Mouse (Mus musculus) layer of hippocampus, postnatal 14 days (tissue): ENCODE data around the gene Rai14. TPM values are rescaled to one million over a fixed set of nuclear protein-coding genes. Genes with fewer than 3 reads are reported as not detected.

ENCODE experiments used
- DNase-seq, 2 experiments: peaks; one replicate each; pipeline ENCODE4 v3.0.0; 2021 to 2022; ENCODE audit warnings: low spot score in 2 of 2, mixed read lengths in 1 of 2
- total RNA-seq, 2 experiments: library from RNA; stranded (reverse); gene quantifications; 2 replicates each; pipeline ENCODE4 v1.2.3; 2021

Gene Rai14
- total RNA-seq, 2 experiments from 2014 or later, result 6.5 to 8.1 TPM

DNA sequence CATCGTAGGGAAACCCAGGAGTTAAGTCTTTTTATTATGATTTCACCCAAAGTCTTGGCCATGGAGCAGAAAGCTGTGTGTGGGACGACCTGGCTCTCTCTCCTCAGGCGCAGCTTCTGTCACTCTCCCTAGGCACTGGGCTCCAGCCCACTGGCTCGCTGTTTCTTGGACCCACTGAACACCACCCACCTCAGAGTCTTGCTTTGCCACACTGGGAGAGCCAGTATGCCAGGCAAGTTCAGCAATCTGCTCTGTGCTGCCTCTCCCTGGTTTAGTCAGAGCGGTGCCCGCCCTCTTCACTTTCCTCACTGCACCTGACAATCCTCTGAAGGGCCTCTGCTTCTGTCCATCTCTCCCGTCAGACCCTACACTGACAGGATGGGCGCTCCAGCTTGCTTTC is 93.2 kb downstream of the Rai14 start:
- DNase-seq, result peak; percentile 35 to 69

DNA sequence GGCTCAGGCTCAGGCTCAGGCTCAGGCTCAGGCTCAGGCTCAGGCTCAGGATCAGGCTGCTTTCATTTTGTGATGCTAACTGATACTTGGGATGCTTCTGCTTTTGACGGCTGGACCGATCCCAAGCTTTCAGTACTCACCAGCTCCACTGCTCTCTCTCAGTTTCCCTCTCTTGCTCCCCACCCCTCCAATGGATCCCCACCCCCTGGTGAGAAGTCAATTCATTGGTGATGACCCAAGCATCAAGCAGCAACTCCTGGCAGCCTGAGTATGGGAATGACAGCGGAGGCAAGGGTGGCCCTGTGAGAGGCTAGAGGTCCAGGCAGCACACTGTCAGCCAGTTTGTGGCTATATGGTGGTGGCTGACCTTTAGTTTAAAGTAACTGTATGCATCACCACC is 94.7 kb downstream of the Rai14 start:
- DNase-seq, result no peak

DNA sequence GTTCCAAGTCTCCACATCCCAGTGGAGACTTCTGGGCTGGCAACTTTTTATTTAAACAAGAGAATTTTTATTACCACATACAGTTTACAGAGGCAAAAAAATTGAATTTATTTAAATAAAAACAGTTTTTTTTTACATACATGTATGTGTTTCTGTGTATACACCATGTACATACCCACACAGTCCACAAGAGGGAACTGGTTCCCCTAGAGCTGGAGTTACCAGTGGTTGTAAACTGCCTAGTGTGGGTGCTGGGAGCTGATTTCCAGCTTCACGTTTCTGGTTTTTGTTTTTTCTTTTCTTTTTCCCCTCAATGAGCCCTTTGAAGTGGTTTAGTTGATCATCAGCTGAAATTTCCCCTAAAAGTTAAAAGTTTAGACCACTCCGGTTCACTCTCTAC is 96.1 kb downstream of the Rai14 start:
- DNase-seq, result no peak

DNA sequence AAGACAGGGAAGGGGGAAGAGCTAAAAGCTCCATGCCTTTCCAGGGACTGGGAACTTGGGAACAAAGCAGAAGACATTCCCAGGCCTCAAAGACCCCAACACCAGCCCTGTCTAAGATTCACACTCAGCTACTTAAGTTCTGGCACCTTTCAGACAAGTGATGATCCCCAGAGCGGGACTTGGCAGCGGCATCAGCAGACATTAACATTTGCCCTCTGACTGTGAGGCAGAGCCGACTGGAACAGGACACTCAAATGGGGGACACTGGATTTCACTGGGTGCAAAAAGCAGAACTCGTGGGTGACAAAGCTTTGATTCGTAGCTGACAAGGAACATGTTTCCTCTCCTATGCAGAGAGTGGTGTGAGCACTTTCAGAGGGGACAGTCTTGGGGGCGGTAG is 98.4 kb downstream of the Rai14 start:
- no peak for DNase-seq

DNA sequence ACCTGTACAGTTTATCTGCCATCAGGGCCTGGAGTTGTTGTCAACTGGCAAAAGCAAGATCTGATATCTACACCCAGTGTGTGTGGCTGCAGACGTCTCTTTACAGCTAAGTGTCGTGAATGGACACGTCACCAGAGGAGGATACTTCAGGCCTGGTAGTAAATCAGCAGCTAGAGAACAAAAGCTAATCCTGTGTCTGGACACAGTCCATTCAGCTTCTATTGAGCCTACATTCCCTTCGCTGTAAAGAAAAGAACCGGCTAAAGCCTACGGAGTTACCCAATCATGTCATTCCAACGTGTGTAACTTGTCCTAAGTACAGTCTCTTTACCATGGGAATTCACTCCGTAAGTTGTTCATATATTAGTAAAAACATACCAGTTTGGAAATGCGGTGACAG is 103.4 kb downstream of the Rai14 start:
- DNase-seq, result no peak

DNA sequence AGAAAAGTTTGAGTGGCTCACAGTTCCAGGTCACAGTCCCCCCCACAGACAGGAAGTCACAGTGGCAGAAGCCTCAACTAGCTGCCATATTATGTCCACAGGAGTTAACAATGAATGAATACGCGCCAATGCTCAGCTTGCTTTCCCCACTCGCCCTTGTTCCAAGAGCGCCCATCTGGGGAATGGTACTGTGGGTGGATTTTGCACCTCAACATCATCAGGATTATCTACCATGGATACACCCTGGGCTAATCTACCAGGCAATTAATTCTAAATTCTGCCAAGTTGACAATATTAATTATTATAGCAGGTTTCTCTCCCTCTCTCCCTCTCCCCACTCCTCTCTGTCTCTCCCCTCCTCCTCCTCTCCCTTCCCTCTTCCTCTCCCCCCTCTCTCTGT is 105.3 kb downstream of the Rai14 start:
- DNase-seq, result peak in 1 of 2 experiments; percentile 79

DNA sequence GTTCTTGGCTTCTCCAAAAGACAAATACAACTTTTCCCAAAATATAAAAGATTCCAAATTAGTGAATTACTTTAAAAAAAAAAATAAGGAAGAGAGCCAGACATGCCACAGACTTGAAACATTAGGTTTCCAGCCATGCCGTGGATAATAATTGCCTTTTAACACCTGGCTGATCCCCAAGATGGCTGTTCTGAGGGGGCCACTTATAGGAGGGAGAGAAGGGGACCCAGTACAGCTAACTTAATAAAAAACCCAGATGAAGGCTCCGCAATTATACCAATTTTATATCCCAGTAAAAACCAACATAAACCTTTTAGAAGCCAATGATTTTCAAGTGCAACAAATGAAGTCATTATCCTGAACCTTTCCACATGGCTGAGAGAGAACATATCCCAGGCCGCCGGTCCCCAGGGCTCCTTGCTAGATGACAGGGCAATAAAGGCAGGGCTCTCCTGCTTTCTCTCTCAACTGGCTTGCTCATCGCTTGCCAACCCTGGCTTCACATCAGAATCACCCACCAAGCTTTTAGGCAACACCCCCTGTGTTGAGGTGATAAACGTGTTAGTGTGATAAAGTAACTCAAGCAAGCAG is 105.8 kb downstream of the Rai14 start:
- peak in 1 of 2 experiments; percentile 46 for DNase-seq

DNA sequence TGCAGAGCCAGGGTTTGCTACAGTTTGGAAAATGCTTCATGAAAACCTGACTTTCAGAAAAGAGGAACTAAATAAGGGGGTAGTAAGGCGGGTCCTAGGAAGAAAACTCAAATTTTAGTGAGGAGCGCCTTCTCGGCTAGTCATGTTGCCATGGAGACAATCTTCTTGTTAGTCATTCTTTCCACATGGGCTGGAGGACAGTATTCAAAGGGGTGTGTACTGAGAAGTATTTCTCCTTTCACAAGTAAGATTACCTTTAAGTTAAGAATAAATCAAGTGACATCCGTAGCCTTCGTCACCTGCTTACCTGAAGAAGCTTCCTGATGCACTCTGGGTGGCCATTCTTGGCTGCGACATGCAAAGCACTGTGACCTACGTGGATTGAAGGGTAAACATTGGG is 115.0 kb downstream of the Rai14 start:
- no peak for DNase-seq

DNA sequence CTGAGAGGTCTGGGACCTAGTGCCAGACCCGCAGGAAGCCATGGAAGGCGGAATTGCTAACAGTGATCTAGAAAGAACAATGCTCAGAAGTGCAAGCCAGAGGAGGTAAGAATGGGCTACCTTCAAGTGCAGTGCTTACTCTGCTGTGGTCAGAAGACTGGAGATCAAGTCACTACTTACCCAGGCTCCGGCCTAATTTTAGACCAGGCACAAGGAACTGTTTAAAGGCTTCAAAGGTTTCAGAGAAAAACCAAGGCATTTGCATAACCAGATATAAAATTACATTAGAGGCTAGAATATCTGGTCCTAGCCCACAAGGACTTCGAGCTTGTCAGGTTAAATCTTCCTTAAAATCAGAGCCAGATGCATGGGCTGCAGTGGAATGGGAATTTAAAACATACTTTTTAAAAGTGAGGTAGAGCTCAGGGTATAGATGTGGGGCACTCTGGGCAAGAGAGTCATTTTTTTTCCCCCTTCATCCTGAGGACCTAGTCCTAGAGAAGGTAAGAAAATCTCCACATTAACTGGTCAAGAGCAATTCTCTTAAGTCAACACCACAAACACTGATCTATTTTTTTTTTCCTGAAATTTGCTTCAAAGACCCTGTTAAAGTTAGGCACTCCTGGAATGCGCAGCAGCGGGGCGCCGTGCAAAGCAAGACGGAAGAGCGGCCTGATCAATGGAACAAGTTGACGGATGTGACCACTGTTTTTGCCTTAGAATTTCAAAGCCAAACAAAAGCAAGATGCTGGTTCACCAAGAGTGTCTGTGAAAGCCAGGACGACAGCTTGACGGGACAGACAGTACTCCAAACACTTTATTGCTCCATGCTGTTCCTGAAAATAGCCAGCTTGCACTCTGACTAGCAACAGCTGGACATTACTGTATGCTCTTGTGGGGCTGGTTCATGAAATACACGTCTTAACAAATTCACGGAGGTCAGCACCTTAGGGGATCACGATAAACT is 115.9 kb downstream of the Rai14 start:
- no peak for DNase-seq

DNA sequence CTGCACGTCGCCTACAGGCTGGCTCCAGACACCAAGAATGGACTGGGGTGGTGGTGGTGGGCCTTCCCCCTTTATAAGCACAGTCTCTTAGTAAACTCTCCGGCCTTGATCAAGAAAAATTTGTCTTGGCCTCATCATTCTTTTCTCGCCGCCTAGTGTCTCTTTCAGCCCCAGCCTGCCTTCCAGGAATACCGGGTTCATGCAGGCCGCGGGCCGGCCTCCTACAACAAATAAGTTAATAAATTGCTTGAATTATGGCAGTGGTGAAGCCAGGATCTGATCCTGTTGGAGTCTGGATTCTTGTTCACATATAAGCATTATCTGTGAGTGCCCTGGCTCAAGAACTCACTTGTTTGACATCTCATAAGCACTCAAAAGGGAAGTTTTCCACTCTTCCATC is 117.6 kb downstream of the Rai14 start:
- DNase-seq, result no peak

DNA sequence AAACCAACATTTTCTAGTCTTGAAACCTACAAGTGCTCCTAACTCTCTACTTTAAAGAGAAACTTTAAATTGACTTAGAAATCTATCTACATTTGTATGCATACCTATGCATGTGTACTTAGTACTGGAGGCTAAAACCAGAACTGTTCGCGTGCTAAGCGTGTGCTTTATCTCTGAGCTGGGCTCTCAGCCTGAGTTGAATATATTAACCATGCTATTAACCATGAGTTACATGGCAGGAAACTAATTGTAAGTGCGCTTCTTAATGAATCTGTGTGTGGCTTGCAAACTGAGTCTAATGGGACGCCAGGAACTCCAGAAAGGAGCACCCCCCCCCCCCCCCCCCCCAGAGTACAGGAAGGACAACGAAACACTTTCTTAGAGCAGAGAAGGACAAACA is 119.0 kb downstream of the Rai14 start:
- DNase-seq, result no peak

DNA sequence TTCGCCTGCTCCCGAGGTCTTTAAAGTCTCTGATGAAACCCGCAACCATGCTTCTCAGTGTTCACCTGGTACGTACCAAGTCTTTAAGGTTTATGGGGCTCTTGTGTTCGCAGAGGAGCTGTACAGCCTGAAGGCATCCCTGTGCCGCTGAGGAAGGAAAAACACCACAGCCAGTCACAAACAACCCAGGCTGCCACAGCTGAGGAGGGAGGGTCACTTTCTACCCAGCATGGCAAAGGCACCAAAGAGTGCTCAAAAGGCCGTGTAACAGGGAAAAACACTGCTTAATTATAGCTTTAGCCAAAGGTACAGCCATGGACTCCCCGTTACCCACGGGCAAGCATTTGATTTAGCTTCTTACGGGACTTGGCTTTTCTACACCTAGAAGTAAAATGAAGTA is 119.5 kb downstream of the Rai14 start:
- no peak for DNase-seq

DNA sequence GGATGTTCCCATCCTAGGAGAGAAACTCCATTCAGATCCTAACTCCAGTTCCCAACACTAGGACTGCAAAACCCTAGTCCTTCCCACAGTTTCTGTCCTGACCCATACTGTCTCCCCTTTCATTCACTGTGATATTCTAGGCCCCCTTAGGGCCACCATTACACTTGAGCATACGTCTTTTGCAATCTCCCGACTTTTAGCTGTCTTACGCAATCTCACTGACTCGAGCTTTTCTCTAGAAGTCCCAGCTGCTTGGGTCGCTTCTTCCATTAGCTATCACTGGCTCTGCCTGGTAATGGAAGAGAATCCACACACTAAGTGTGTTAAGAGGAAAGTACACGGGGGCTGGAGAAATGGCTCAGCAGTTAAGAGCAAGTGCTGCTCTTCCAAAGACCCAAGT is 121.3 kb downstream of the Rai14 start:
- no peak for DNase-seq

DNA sequence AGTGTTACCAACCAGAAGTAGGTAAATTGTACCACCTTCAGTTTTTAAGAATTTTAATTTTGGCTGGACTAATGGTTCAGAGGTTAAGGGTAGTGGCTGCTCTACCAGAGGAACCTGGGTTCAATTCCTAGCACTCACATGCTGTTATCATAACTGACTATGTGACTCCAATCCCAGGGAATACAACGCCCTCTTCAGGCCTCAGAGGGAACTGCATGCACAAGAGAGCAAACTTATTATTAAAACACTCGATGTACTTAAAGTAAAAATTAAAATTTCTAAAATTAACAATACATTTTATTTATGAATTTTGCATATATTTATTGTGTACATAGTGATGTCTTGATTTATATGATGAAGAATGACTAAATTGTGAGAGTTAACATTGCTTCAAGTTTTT is 127.9 kb downstream of the Rai14 start:
- DNase-seq, result no peak

DNA sequence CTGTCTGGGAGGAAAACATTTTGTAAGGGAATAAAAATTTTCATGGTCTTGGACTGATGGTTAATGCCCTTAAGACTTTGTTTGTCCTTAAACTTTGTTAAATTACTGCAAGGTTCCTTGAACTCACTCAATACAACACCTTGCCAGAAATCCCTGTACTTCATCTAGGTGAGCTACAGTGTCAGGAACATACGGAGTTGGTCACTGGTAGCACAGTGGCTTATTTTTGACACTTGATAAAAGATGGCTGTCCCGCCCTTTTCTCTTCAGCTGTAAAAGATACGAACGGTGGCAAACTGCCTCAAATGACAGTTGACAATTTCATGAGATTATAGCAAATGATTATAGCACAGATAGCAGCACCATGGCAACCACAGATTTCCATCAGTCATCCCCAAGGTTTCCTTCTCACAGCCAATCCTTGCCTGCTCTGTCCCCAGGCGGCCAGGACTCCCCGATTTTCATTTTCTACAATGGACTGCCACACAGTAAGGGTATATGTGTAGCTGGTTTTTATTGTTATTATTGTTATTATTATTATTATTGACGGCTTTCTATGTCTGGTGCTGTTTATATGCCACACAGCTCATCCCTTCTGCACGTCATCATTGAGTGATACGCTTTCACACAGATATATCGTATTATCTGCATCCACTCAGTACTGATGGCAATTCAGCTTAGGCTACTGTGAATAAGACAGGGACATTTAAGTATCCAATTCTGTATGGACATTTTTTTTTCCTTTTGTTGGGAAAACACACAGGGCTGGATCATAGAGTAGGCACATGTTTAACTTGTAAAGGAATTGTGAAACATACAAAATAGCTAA is 129.9 kb downstream of the Rai14 start:
- no peak for DNase-seq

DNA sequence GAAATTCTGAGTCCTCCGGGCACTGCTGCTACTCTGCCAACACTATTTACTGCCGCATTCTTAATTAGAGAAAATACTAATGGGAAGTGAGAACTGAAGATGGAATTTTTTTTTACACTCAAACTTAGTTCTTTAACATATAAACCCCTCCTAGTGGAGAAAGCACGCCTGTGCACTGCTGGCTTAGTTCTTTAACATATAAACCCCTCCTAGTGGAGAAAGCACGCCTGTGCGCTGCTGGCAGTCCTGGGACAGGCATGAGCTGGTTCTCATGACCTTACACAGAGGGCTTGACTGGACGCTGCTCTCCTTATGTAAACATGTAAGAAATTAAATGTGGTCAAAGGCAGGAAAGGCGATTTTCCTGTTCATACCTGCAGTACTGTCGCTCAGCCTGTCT is 131.0 kb downstream of the Rai14 start:
- DNase-seq, result peak in 1 of 2 experiments; percentile 21

DNA sequence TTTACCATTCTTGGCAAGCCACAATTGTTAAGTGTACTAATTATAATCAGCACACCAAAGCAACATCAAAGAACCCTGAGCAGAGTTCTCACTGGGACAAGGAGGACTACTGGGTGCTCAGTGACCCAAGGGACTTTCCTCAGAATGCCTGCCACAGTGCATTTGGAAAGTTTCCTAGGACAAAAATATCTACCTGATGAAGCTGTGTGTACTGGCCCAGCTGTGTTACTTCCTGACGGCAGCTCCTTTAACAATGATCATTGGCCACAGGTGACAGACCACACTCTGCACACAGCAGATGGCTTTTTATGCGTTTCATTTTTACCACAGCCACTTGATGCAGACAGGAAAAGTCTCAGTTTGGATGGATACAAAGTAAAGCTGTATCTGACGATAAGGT is 135.3 kb downstream of the Rai14 start:
- no peak for DNase-seq

DNA sequence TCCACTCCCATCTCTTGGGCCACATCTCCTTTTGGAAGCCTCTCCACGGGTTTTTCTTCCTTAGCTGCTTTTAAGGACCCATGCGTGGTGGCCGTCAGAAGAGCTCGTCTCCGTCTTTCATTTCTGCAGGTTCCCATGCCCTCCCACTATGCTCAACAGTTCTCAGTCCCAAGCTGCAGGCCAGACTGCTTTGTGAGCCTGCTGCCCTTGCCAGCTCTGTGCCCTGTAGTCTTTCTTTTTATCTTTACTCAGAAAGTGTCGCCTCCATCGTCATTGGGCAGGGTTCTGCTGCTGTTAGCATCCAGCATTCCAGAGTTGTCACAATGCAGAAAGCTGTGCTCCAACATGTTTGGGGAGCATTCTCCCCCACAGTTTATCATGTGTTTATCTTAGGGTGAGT is 147.9 kb downstream of the Rai14 start:
- DNase-seq, result no peak

DNA sequence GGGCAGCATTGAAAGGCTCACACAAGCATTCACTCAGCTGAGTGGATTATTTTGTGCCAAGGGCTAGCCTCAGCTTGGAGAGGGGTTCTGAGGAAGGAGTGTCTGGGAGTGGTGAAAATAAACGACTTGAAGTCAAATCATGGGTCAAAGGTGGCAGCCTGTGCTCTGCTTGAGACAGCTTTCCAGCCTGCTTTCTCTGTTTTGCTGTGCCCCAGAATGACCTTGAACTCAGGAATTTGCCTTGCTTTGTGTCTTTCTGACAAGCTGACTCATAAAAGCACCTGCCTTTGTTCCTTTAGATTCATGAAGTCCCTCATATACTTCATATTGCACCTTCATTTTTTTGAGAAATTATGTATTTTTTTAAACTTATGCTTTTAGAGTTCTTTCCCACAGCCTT is 150.2 kb downstream of the Rai14 start:
- DNase-seq, result no peak

DNA sequence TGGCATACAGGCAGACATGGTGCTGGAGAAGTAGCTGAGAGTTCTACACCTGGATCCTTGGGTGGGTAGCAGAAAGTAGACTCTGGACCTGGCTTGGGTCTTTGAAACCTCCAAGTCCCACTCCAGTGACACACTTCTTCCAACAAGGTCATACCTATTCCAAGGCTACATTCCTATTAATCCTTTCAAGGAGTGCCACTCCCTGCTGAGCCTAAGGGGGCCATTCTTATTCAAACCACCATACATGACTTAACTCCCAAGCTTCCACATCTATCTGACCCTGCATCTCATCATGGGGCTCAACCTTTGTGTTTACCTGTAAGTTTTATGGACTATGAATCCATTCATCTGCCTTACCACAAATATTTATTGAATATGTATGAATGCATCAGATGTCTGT is 152.1 kb downstream of the Rai14 start:
- DNase-seq, result no peak

DNA sequence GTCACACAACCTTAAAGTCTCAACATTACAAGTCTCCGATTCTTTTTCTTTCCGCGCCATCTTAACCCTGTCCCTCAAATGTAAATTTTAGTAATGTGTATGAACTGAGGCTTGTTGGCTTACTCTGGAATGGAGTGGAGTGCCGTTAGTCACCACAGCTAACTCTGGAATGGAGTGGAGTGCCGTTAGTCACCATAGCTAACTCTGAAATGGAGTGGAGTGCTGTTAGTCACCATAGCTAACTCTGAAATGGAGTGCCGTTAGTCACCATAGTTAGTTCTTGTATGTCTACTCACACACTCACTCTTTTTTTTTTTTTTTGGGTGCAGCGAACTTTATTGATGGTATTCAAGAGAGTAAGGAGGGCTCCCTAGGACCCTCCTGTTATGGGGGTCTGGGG is 154.4 kb downstream of the Rai14 start:
- no peak for DNase-seq

DNA sequence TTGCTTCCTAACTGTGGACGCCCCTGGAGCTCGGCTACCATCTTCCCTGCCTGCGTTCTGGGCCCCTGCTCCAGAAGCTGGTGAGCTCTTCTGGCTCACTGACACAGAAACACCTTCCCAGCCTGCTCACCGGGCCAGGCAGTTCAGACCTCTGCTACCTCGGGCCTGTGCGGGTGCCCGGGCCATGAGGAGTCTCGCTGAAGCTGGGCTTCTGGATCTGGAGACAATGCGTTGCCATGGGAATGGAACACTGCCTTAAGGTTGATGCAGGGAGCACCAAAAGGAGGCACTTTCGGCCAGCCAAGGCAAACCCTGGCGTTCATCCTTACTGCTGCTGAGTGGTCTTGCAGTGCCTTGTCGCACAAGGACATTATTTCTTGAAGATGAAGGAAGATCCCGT is 156.0 kb downstream of the Rai14 start, which contains the start of gene Ttc23l:
Gene Ttc23l (minus strand): TSS at position 204 of the 400 bp plus-strand sequence.
- no peak for DNase-seq
